Mouse (Mus musculus): ENCODE data around the gene Scrg1.

DNA sequence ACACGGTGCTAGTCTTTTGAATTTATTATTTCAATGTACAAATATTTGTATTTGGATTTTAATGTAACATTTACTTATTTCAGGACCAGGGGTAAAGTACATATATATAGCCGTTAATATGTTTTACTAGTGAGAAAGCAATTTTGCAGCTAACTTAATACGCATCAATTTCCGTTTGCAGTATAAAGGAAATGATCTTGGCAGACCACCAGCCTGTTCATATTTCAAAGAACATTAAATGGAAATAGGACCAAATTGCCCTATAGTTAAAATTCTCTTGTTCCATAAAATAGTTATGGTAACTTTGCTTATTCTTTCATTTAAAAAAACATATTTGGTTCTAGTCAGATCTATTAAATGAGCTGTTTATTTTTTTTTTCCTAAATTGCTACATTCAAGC lies 14.6 kb upstream of the Scrg1 start:
- TF ChIP-seq POLR2A (IDR thresholded peaks at IDR 0.05; ENCODE audit: low read depth, low read length) (no peak), CTCF (IDR thresholded peaks at IDR 0.05; ENCODE audit: borderline replicate concordance, insufficient read depth, low read length) (no peak)

Data from embryonic fibroblast, embryonic 13.5 days (primary cell).